Mouse (Mus musculus): ENCODE measurements around the gene Npff. TPM values are rescaled to one million over a fixed set of nuclear protein-coding genes. Genes with fewer than 3 reads are reported as not detected.

The Npff gene
- polyA plus RNA-seq (2015; fragmentation: Nextera tagmentation; extraction: Ambion mirVana), result 2.0 and 3.6 TPM in 2 replicates

GRCm38 (mm10) chr15:102524892-102525485 lies at the start of gene Npff:
Gene Npff, minus strand, starts transcription at chr15:102524942.
- Histone ChIP-seq H3K9me3 (replicated peaks; ENCODE audit: control insufficient read depth, low read length) (no peaks in the 10 kb centered on the region), H3K27me3 (ENCODE audit: control insufficient read depth, insufficient read depth, low read length) (no peaks in the 10 kb centered on the region), H3K36me3 (ENCODE audit: control insufficient read depth, insufficient read depth, low read length) (peaks cover 23% of the 10 kb centered on the region), H3K4me2 (ENCODE audit: low read depth, low read length) (no peak within 1 kb of the TSS), H3K4me1 (ENCODE audit: control insufficient read depth, insufficient read depth, low read length) (peaks cover 9% of the 10 kb centered on the region), H3K4me3 (replicated peaks; ENCODE audit: low read length) (no peak within 1 kb of the TSS), H3K9ac (ENCODE audit: low read length) (no peak within 1 kb of the TSS; the same call in 1 of the 2 replicates), H3K27ac (ENCODE audit: low read length) (no peak within 1 kb of the TSS)
- no peak for ATAC-seq (ENCODE audit: insufficient read depth, low FRiP score)
- 7% methylated on average over 3 of the region's 3 CpGs for WGBS

GRCm38 (mm10) chr15:102572081-102572480 lies 47.3 kb upstream of the Npff start:
- H3K36me3 ChIP-seq (ENCODE audit: control insufficient read depth, insufficient read depth, low read length), result no peaks in the 10 kb centered on the region
- no peak overlapping the region for H3K4me2 ChIP-seq (ENCODE audit: low read depth, low read length)
- 53% methylated on average over 3 of the region's 3 CpGs for WGBS
- ATAC-seq (ENCODE audit: insufficient read depth, low FRiP score), result no peak
- H3K4me3 ChIP-seq (replicated peaks; ENCODE audit: low read length), result no peak overlapping the region
- 0 out of 2 replicates have a peak, but pooled peaks cover under 1% of the 10 kb centered on the region for H3K4me1 ChIP-seq (ENCODE audit: control insufficient read depth, insufficient read depth, low read length)
- H3K27me3 ChIP-seq (ENCODE audit: control insufficient read depth, insufficient read depth, low read length), result no peaks in the 10 kb centered on the region
- H3K27ac ChIP-seq (ENCODE audit: low read length), result no peak overlapping the region
- no peak overlapping the region for H3K9ac ChIP-seq (ENCODE audit: low read length)
- H3K9me3 ChIP-seq (replicated peaks; ENCODE audit: control insufficient read depth, low read length), result no peaks in the 10 kb centered on the region

DNA sequence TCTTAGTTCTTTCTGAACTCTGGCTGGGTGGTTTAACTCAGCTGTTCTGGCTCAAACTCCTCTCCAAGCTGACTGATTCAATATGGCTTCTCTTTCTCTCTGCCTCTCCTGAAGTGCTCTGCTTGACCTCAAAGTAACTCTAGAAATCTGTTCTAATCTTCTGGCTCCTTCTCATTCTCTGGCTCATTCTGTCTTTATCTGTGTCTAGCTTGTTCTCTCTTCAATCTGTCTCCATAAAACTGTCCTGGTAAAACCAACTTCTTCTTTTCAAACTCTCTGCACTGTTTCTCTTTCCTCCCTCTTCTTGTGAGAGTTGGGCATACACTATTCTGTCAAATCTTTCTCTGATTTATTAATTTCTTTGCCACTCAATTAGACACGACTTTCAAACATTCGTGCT lies 43.1 kb upstream of the Npff start:
- Histone ChIP-seq H3K36me3 (ENCODE audit: control insufficient read depth, insufficient read depth, low read length) (no peaks in the 10 kb centered on the region), H3K9me3 (replicated peaks; ENCODE audit: control insufficient read depth, low read length) (no peaks in the 10 kb centered on the region), H3K4me2 (ENCODE audit: low read depth, low read length) (no peak overlapping the region), H3K9ac (ENCODE audit: low read length) (no peak overlapping the region), H3K4me3 (replicated peaks; ENCODE audit: low read length) (no peak overlapping the region), H3K4me1 (ENCODE audit: control insufficient read depth, insufficient read depth, low read length) (no peaks in the 10 kb centered on the region), H3K27ac (ENCODE audit: low read length) (no peak overlapping the region), H3K27me3 (ENCODE audit: control insufficient read depth, insufficient read depth, low read length) (no peaks in the 10 kb centered on the region)
- ATAC-seq (ENCODE audit: insufficient read depth, low FRiP score), result no peak
- 67% methylated on average over 2 of the region's 2 CpGs for WGBS

- 90% methylated on average over 5 of the region's 5 CpGs for WGBS
- H3K9me3 ChIP-seq (replicated peaks; ENCODE audit: control insufficient read depth, low read length), result no peaks in the 10 kb centered on the region
- H3K4me2 ChIP-seq (ENCODE audit: low read depth, low read length), result no peak overlapping the region
- H3K27ac ChIP-seq (ENCODE audit: low read length), result no peak overlapping the region
- no peak overlapping the region for H3K4me3 ChIP-seq (replicated peaks; ENCODE audit: low read length)
- H3K4me1 ChIP-seq (ENCODE audit: control insufficient read depth, insufficient read depth, low read length), result no peaks in the 10 kb centered on the region
- H3K9ac ChIP-seq (ENCODE audit: low read length), result no peak overlapping the region
- H3K27me3 ChIP-seq (ENCODE audit: control insufficient read depth, insufficient read depth, low read length), result no peaks in the 10 kb centered on the region
- H3K36me3 ChIP-seq (ENCODE audit: control insufficient read depth, insufficient read depth, low read length), result peaks cover 6% of the 10 kb centered on the region; the same call in 1 of the 2 replicates
- ATAC-seq (ENCODE audit: insufficient read depth, low FRiP score), result no peak
Measured at GRCm38 (mm10) chr15:102563681-102564080, 38.9 kb upstream of the Npff start.

GRCm38 (mm10) chr15:102563061-102563460 lies 38.3 kb upstream of the Npff start:
- no peak for ATAC-seq (ENCODE audit: insufficient read depth, low FRiP score)
- no peak overlapping the region for H3K9ac ChIP-seq (ENCODE audit: low read length)
- peaks cover 6% of the 10 kb centered on the region; the same call in 1 of the 2 replicates for H3K36me3 ChIP-seq (ENCODE audit: control insufficient read depth, insufficient read depth, low read length)
- no peak overlapping the region for H3K27ac ChIP-seq (ENCODE audit: low read length)
- no peaks in the 10 kb centered on the region for H3K9me3 ChIP-seq (replicated peaks; ENCODE audit: control insufficient read depth, low read length)
- no peak overlapping the region for H3K4me2 ChIP-seq (ENCODE audit: low read depth, low read length)
- 79% methylated on average over 3 of the region's 3 CpGs for WGBS
- H3K4me1 ChIP-seq (ENCODE audit: control insufficient read depth, insufficient read depth, low read length), result no peaks in the 10 kb centered on the region
- H3K4me3 ChIP-seq (replicated peaks; ENCODE audit: low read length), result no peak overlapping the region
- H3K27me3 ChIP-seq (ENCODE audit: control insufficient read depth, insufficient read depth, low read length), result no peaks in the 10 kb centered on the region

DNA sequence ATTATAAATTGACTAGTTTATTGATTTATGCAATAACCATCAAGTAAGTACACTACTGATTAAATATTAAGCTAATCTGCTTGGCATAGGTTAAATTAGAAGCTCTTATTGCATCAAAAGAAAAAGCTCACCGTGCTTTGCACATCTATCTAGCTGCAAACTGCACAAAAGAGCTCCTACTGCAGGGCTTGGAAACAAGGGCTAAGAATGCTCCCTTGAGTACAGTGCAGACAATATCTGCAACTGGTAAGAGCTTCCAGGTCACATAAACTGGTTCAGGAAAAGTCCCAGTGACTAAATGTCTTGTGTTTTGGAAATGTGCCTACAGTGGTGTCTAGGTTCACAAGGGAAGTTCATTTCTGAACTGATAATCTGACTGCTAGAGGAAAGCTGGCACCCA lies 37.7 kb upstream of the Npff start:
- Histone ChIP-seq H3K4me1 (ENCODE audit: control insufficient read depth, insufficient read depth, low read length) (no peaks in the 10 kb centered on the region), H3K9me3 (replicated peaks; ENCODE audit: control insufficient read depth, low read length) (no peaks in the 10 kb centered on the region), H3K36me3 (ENCODE audit: control insufficient read depth, insufficient read depth, low read length) (peaks cover 6% of the 10 kb centered on the region; the same call in 1 of the 2 replicates), H3K27me3 (ENCODE audit: control insufficient read depth, insufficient read depth, low read length) (no peaks in the 10 kb centered on the region), H3K4me3 (replicated peaks; ENCODE audit: low read length) (no peak overlapping the region), H3K9ac (ENCODE audit: low read length) (no peak overlapping the region), H3K27ac (ENCODE audit: low read length) (no peak overlapping the region), H3K4me2 (ENCODE audit: low read depth, low read length) (no peak overlapping the region)
- 88% methylated on average over 1 of the region's 1 CpGs for WGBS
- no peak for ATAC-seq (ENCODE audit: insufficient read depth, low FRiP score)

GRCm38 (mm10) chr15:102557580-102557979 lies 32.8 kb upstream of the Npff start:
- Histone ChIP-seq H3K9ac (ENCODE audit: low read length) (no peak overlapping the region), H3K4me1 (ENCODE audit: control insufficient read depth, insufficient read depth, low read length) (no peaks in the 10 kb centered on the region), H3K9me3 (replicated peaks; ENCODE audit: control insufficient read depth, low read length) (no peaks in the 10 kb centered on the region), H3K27me3 (ENCODE audit: control insufficient read depth, insufficient read depth, low read length) (no peaks in the 10 kb centered on the region), H3K36me3 (ENCODE audit: control insufficient read depth, insufficient read depth, low read length) (peaks cover 25% of the 10 kb centered on the region), H3K27ac (ENCODE audit: low read length) (0 out of 2 replicates have a peak overlapping the region, but pooled peaks have one; percentile 19), H3K4me2 (ENCODE audit: low read depth, low read length) (no peak overlapping the region), H3K4me3 (replicated peaks; ENCODE audit: low read length) (no peak overlapping the region)
- ATAC-seq (ENCODE audit: insufficient read depth, low FRiP score), result no peak

DNA sequence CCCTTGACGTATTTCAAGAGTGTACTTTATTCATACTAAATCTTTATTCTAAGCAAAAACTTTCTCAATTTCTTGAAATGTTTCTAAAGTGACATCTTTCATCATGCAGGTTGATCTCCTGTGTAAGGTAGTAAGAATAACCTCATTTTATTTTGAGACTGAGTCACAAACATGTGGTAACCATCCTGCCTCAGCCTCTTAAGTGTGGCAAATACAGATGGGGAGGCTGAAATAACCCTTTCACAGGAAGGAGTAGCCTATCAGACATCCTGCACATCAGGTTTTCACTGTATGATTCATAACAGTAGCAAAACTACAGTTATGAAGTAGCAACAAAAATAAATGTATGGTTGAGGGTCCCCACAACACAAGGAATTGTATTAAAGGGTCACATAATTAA lies 30.8 kb upstream of the Npff start:
- Histone ChIP-seq H3K4me3 (replicated peaks; ENCODE audit: low read length) (no peak overlapping the region), H3K36me3 (ENCODE audit: control insufficient read depth, insufficient read depth, low read length) (peaks cover 29% of the 10 kb centered on the region), H3K4me2 (ENCODE audit: low read depth, low read length) (no peak overlapping the region), H3K27ac (ENCODE audit: low read length) (no peak overlapping the region), H3K9me3 (replicated peaks; ENCODE audit: control insufficient read depth, low read length) (no peaks in the 10 kb centered on the region), H3K4me1 (ENCODE audit: control insufficient read depth, insufficient read depth, low read length) (no peaks in the 10 kb centered on the region), H3K9ac (ENCODE audit: low read length) (no peak overlapping the region), H3K27me3 (ENCODE audit: control insufficient read depth, insufficient read depth, low read length) (no peaks in the 10 kb centered on the region)
- 96% methylated on average over 1 of the region's 1 CpGs for WGBS
- ATAC-seq (ENCODE audit: insufficient read depth, low FRiP score), result no peak

GRCm38 (mm10) chr15:102552599-102552998 lies 27.9 kb upstream of the Npff start:
- WGBS, result 98% methylated on average over 5 of the region's 5 CpGs

More at GRCm38 (mm10) chr15:102552599-102552998, 27.9 kb upstream of the Npff start:
- Histone ChIP-seq H3K27ac (ENCODE audit: low read length) (no peak overlapping the region), H3K4me3 (replicated peaks; ENCODE audit: low read length) (no peak overlapping the region), H3K27me3 (ENCODE audit: control insufficient read depth, insufficient read depth, low read length) (no peaks in the 10 kb centered on the region), H3K9me3 (replicated peaks; ENCODE audit: control insufficient read depth, low read length) (no peaks in the 10 kb centered on the region), H3K36me3 (ENCODE audit: control insufficient read depth, insufficient read depth, low read length) (peaks cover 27% of the 10 kb centered on the region), H3K9ac (ENCODE audit: low read length) (no peak overlapping the region), H3K4me1 (ENCODE audit: control insufficient read depth, insufficient read depth, low read length) (no peaks in the 10 kb centered on the region), H3K4me2 (ENCODE audit: low read depth, low read length) (no peak overlapping the region)
- ATAC-seq (ENCODE audit: insufficient read depth, low FRiP score), result no peak
